8 mouse cellular contexts compared by ENCODE assay signal in the genomic region with DNA sequence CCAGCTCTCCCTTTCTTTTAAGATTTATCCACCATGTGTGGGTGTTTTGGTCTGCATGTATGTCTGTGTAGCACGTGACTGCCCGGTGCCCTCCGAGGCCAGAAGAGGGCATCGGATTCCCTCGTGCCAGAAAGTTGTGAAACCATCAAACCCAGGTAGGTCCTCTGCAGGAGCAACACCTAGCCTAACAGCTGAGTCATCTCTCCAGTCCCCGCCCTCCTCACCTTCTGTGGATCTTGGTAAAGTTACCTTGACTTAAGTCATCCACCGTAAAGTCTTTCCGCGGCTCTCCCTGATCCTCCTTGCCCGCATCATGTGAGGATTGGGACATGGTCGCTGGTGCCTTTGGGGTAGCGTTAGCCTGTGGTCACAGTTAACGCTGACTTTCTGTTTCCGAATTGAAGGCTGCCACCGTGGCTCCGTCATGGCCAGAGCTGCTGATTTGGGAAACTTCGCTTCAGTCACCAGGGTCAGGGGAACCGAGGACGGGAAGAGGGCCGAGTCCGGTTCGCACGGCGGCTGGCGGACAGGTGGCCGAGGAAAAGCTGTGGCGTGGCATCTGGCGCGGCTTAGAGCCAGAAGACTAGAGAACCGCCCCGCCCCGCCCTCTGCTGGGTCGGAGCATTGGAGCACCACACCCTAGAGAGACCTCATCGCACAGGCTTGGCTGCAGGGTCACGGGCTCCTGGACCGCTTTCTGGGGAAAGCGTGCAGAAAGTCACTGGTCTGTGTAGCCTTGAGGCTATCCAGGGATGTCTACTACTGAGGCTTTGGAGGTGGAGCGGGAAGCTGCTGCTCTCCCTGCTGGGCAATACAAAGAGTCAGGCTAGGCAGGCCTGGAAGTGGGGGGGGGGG. TPM values are rescaled to one million over a fixed set of nuclear protein-coding genes. Genes with fewer than 3 reads are reported as not detected.
DNase-seq lines count a peak whose midpoint lies in the region; ATAC-seq and TF ChIP-seq lines count a peak whose summit lies in the region.

No protein-coding gene starts in this region.

- peak; percentile 18; the same call in 1 of the 2 replicates for ATAC-seq in forebrain, postnatal 0 days
- peak; percentile 62; the same call in 1 of the 2 replicates for ATAC-seq in hindbrain, postnatal 0 days
- ATAC-seq in frontal cortex, adult (ENCODE audit: low TSS enrichment), result no peak; the same call in 1 of the 2 replicates

- H3K4me2 ChIP-seq in forebrain, postnatal 0 days (ENCODE audit: low read depth), result peak overlapping the region; percentile 39
- H3K4me2 ChIP-seq in hindbrain, postnatal 0 days (ENCODE audit: low read depth, low read length), result peak overlapping the region; percentile 58

- no peak for TF ChIP-seq CTCF in forebrain, postnatal 0 days (IDR thresholded peaks at IDR 0.05; ENCODE audit: low read depth)
- no peak for TF ChIP-seq CTCF in hindbrain, postnatal 0 days (IDR thresholded peaks at IDR 0.05; ENCODE audit: low read depth)

- no peaks in the 10 kb centered on the region for H3K9me3 ChIP-seq in forebrain, postnatal 0 days (ENCODE audit: low read length)
- H3K9me3 ChIP-seq in hindbrain, postnatal 0 days (ENCODE audit: low read length), result 0 out of 2 replicates have a peak, but pooled peaks cover 3% of the 10 kb centered on the region

- H3K4me3 ChIP-seq in forebrain, postnatal 0 days (ENCODE audit: low read depth, low read length), result peak overlapping the region; percentile 20
- peak overlapping the region; percentile 24 for H3K4me3 ChIP-seq in hindbrain, postnatal 0 days (ENCODE audit: low read length)

- H3K9ac ChIP-seq in forebrain, postnatal 0 days, result no peak overlapping the region
- H3K9ac ChIP-seq in hindbrain, postnatal 0 days (replicated peaks; ENCODE audit: low read length), result peak overlapping the region; percentile 18; the same call in 1 of the 2 replicates

- H3K27me3 ChIP-seq in forebrain, postnatal 0 days (ENCODE audit: insufficient read depth, low read length), result no peaks in the 10 kb centered on the region
- no peaks in the 10 kb centered on the region for H3K27me3 ChIP-seq in hindbrain, postnatal 0 days (ENCODE audit: insufficient read depth, low read length)

- H3K27ac ChIP-seq in forebrain, postnatal 0 days (ENCODE audit: low read depth, low read length), result no peak overlapping the region
- H3K27ac ChIP-seq in hindbrain, postnatal 0 days, result no peak overlapping the region

- WGBS in forebrain, postnatal 0 days, result 5% methylated on average over 38 of the region's 38 CpGs
- WGBS in hindbrain, postnatal 0 days, result 4% methylated on average over 38 of the region's 38 CpGs

- H3K4me1 ChIP-seq in forebrain, postnatal 0 days (ENCODE audit: insufficient read depth), result no peaks in the 10 kb centered on the region
- H3K4me1 ChIP-seq in hindbrain, postnatal 0 days (ENCODE audit: insufficient read depth, low read length), result no peaks in the 10 kb centered on the region; the same call in 1 of the 2 replicates

- peak; percentile 32 for DNase-seq in adrenal gland, postnatal 10 days
- no peak for DNase-seq in adrenal gland, postnatal 4 days (ENCODE audit: low spot score in 2 of 2)
- peak; percentile 93 for DNase-seq in MN1 (ENCODE audit: low spot score)
- DNase-seq in forebrain, postnatal 0 days, result no peak
- peak; percentile 51 for DNase-seq in hindbrain, postnatal 0 days (ENCODE audit: low spot score)
- DNase-seq in lung, postnatal 10 days, result peak; percentile 25
- DNase-seq in urinary bladder, postnatal 36 days (ENCODE audit: low spot score in 2 of 2), result peak; percentile 20 to 48

- H3K36me3 ChIP-seq in forebrain, postnatal 0 days (ENCODE audit: insufficient read depth), result no peaks in the 10 kb centered on the region
- no peaks in the 10 kb centered on the region for H3K36me3 ChIP-seq in hindbrain, postnatal 0 days (ENCODE audit: insufficient read depth, low read length)

RNA-seq across cellular contexts. Expression of a gene that starts 13.4 kb away (rescaled TPM):
- total RNA-seq in adrenal gland, postnatal 10 days (2021), result 10 to 100 TPM in 1 of 2 experiments, 1 to 10 TPM in 1; 9.0 to 10.5 TPM
- 10 to 100 TPM; 23.0 to 24.3 TPM for total RNA-seq in adrenal gland, postnatal 4 days (2021)
- 42.0 and 48.7 TPM in 2 replicates for total RNA-seq in forebrain, postnatal 0 days (2014; rRNA removed)
- 10.1 and 16.5 TPM in 2 replicates for polyA plus RNA-seq in forebrain, postnatal 0 days (2015; fragmentation: Nextera tagmentation; extraction: Ambion mirVana)
- total RNA-seq in hindbrain, postnatal 0 days (2014; rRNA removed), result 33.4 and 43.4 TPM in 2 replicates
- polyA plus RNA-seq in hindbrain, postnatal 0 days (2015; fragmentation: Nextera tagmentation; extraction: Ambion mirVana), result 13.8 and 15.2 TPM in 2 replicates

RNA-seq across cellular contexts. Expression of a gene that starts 33.1 kb away (rescaled TPM):
- not detected for total RNA-seq in adrenal gland, postnatal 10 days (2021)
- not detected for total RNA-seq in adrenal gland, postnatal 4 days (2021)
- total RNA-seq in forebrain, postnatal 0 days (2014; rRNA removed), result not detected in 2 replicates
- not detected in 2 replicates for polyA plus RNA-seq in forebrain, postnatal 0 days (2015; fragmentation: Nextera tagmentation; extraction: Ambion mirVana)
- total RNA-seq in hindbrain, postnatal 0 days (2014; rRNA removed), result not detected in 2 replicates
- polyA plus RNA-seq in hindbrain, postnatal 0 days (2015; fragmentation: Nextera tagmentation; extraction: Ambion mirVana), result not detected in 2 replicates

Comparison
In these comparisons a context has a peak if more than half of its experiments do, and no peak if none do; other contexts are left out.
1. DNase-seq: peak in adrenal gland, postnatal 10 days (single experiment), MN1 (single experiment), hindbrain, postnatal 0 days (single experiment), lung, postnatal 10 days (single experiment) and urinary bladder, postnatal 36 days (2 of 2); none in adrenal gland, postnatal 4 days (0 of 2) and forebrain, postnatal 0 days (single experiment).